Mouse (Mus musculus): ENCODE data around the gene Fabp2. TPM values are rescaled to one million over a fixed set of nuclear protein-coding genes. Genes with fewer than 3 reads are reported as not detected.

The Fabp2 gene
- polyA plus RNA-seq (2014; fragmentation: Nextera tagmentation; extraction: Ambion mirVana) = not detected in 2 replicates

DNA sequence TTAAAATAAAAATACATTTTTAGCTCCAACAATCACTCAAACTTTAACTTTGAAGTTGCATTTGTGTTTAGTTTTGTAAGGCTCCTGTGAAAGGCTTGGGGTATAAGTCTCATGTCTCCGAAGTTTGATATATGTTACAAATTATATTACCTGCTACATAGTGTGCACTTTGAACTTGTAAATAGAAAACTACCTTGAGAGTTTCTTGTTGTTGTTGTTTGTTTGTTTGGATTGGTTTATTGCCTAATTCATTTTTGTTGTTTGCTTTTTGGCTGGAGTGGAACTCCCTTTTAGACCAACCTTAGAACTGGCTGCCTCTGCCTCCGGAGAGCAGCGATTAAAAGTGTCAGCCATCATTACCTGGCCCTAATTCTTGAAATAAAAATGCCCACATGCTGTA lies at the start of gene Fabp2:
Fabp2 (plus strand) TSS at position 301 of the 400 bp plus-strand sequence.
- Histone ChIP-seq H3K9me3 (ENCODE audit: control insufficient read depth, low read length) (no peaks in the 10 kb centered on the region), H3K27ac (replicated peaks; ENCODE audit: low read depth, low read length) (no peak within 1 kb of the TSS), H3K36me3 (ENCODE audit: control insufficient read depth, insufficient read depth, low read length) (no peaks in the 10 kb centered on the region), H3K27me3 (ENCODE audit: control insufficient read depth, insufficient read depth, low read length) (no peaks in the 10 kb centered on the region), H3K4me3 (replicated peaks; ENCODE audit: low read depth, low read length) (no peak within 1 kb of the TSS), H3K9ac (replicated peaks; ENCODE audit: low read length) (no peak within 1 kb of the TSS), H3K4me1 (ENCODE audit: control insufficient read depth, insufficient read depth, low read length) (no peaks in the 10 kb centered on the region), H3K4me2 (ENCODE audit: low read length) (no peak within 1 kb of the TSS)
- DNase-seq = no peak
- 97% methylated on average over 3 of the region's 3 CpGs for WGBS
- no peak for ATAC-seq (ENCODE audit: low FRiP score, low TSS enrichment)

GRCm38 (mm10) chr3:122848410-122849034 lies 46.4 kb upstream of the Fabp2 start:
- no peak overlapping the region for H3K27ac ChIP-seq (replicated peaks; ENCODE audit: low read depth, low read length)
- 92% methylated on average over 5 of the region's 5 CpGs for WGBS
- H3K4me1 ChIP-seq (ENCODE audit: control insufficient read depth, insufficient read depth, low read length) = no peaks in the 10 kb centered on the region
- 0 out of 2 replicates have a peak, but pooled peaks cover 2% of the 10 kb centered on the region for H3K36me3 ChIP-seq (ENCODE audit: control insufficient read depth, insufficient read depth, low read length)
- H3K9ac ChIP-seq (replicated peaks; ENCODE audit: low read length) = no peak overlapping the region
- H3K4me2 ChIP-seq (ENCODE audit: low read length) = no peak overlapping the region
- no peak for ATAC-seq (ENCODE audit: low FRiP score, low TSS enrichment)
- H3K4me3 ChIP-seq (replicated peaks; ENCODE audit: low read depth, low read length) = no peak overlapping the region
- H3K9me3 ChIP-seq (ENCODE audit: control insufficient read depth, low read length) = no peaks in the 10 kb centered on the region
- DNase-seq = no peak
- H3K27me3 ChIP-seq (ENCODE audit: control insufficient read depth, insufficient read depth, low read length) = no peaks in the 10 kb centered on the region

DNA sequence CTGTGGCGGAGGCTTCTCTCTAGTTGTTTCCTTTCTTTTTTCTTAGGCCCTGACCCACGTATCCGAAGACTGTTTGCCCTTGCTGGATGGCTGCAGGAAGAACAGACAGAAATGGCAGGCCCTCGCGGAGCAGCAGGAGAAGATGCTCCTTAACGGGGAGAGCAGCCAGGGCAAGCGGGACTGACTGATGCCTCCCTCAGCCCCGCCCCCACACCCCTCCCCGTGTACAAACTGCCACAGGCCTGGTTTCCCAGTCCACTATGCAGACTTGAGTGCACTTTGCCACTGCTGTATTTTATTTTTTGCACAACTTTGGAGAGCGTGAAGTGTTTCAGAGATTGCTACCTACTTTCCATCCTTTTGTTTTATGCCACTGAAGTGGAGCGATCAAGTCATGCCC lies 39.7 kb upstream of the Fabp2 start:
- WGBS = 46% methylated on average over 11 of the region's 11 CpGs
- ATAC-seq (ENCODE audit: low FRiP score, low TSS enrichment) (no peak), DNase-seq (peak; percentile 5)
- Histone ChIP-seq H3K4me2 (ENCODE audit: low read length) (no peak overlapping the region), H3K36me3 (ENCODE audit: control insufficient read depth, insufficient read depth, low read length) (no peaks in the 10 kb centered on the region), H3K4me1 (ENCODE audit: control insufficient read depth, insufficient read depth, low read length) (no peaks in the 10 kb centered on the region), H3K27ac (replicated peaks; ENCODE audit: low read depth, low read length) (no peak overlapping the region), H3K4me3 (replicated peaks; ENCODE audit: low read depth, low read length) (no peak overlapping the region), H3K9me3 (ENCODE audit: control insufficient read depth, low read length) (no peaks in the 10 kb centered on the region), H3K9ac (replicated peaks; ENCODE audit: low read length) (no peak overlapping the region), H3K27me3 (ENCODE audit: control insufficient read depth, insufficient read depth, low read length) (no peaks in the 10 kb centered on the region)

GRCm38 (mm10) chr3:122859829-122860228 lies 35.0 kb upstream of the Fabp2 start:
- Histone ChIP-seq H3K27ac (replicated peaks; ENCODE audit: low read depth, low read length) (no peak overlapping the region), H3K27me3 (ENCODE audit: control insufficient read depth, insufficient read depth, low read length) (no peaks in the 10 kb centered on the region), H3K4me2 (ENCODE audit: low read length) (no peak overlapping the region), H3K9me3 (ENCODE audit: control insufficient read depth, low read length) (no peaks in the 10 kb centered on the region), H3K9ac (replicated peaks; ENCODE audit: low read length) (no peak overlapping the region), H3K4me1 (ENCODE audit: control insufficient read depth, insufficient read depth, low read length) (no peaks in the 10 kb centered on the region), H3K4me3 (replicated peaks; ENCODE audit: low read depth, low read length) (no peak overlapping the region), H3K36me3 (ENCODE audit: control insufficient read depth, insufficient read depth, low read length) (no peaks in the 10 kb centered on the region)
- ATAC-seq (ENCODE audit: low FRiP score, low TSS enrichment) (no peak), DNase-seq (peak; percentile 36)
- 88% methylated on average over 2 of the region's 2 CpGs for WGBS

- 87% methylated on average over 12 of the region's 12 CpGs for WGBS
- no peak for ATAC-seq (ENCODE audit: low FRiP score, low TSS enrichment)
- Histone ChIP-seq H3K9ac (replicated peaks; ENCODE audit: low read length) (no peak overlapping the region), H3K4me2 (ENCODE audit: low read length) (no peak overlapping the region), H3K4me1 (ENCODE audit: control insufficient read depth, insufficient read depth, low read length) (no peaks in the 10 kb centered on the region), H3K36me3 (ENCODE audit: control insufficient read depth, insufficient read depth, low read length) (no peaks in the 10 kb centered on the region), H3K27me3 (ENCODE audit: control insufficient read depth, insufficient read depth, low read length) (no peaks in the 10 kb centered on the region), H3K4me3 (replicated peaks; ENCODE audit: low read depth, low read length) (no peak overlapping the region), H3K27ac (replicated peaks; ENCODE audit: low read depth, low read length) (no peak overlapping the region), H3K9me3 (ENCODE audit: control insufficient read depth, low read length) (no peaks in the 10 kb centered on the region)
- no peak for DNase-seq
Measured at GRCm38 (mm10) chr3:122860573-122861498, 34.0 kb upstream of the Fabp2 start.

DNA sequence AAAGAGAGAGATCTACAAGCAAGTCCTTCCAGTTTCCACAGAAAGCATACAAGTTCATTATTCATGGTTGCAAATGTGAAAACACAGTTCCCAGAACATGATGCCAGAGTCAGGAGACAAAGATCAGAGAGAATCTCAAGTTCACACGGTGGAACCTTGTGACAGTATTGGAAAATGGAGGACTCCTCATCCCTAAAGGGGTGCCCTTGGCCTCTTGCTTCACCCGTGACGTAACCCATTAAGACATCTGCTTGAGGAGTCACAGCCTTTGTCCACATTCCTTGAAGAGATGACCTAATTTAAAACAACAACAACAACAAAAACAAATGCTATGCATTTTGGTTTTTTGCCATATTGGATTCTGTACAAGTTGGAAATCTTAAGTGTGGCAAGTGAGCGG lies 29.8 kb upstream of the Fabp2 start:
- DNase-seq (no peak), ATAC-seq (ENCODE audit: low FRiP score, low TSS enrichment) (no peak)
- Histone ChIP-seq H3K36me3 (ENCODE audit: control insufficient read depth, insufficient read depth, low read length) (no peaks in the 10 kb centered on the region), H3K27ac (replicated peaks; ENCODE audit: low read depth, low read length) (no peak overlapping the region), H3K4me2 (ENCODE audit: low read length) (no peak overlapping the region), H3K4me1 (ENCODE audit: control insufficient read depth, insufficient read depth, low read length) (no peaks in the 10 kb centered on the region), H3K4me3 (replicated peaks; ENCODE audit: low read depth, low read length) (no peak overlapping the region), H3K9ac (replicated peaks; ENCODE audit: low read length) (no peak overlapping the region), H3K9me3 (ENCODE audit: control insufficient read depth, low read length) (no peaks in the 10 kb centered on the region), H3K27me3 (ENCODE audit: control insufficient read depth, insufficient read depth, low read length) (no peaks in the 10 kb centered on the region)
- WGBS = 84% methylated on average over 4 of the region's 4 CpGs

GRCm38 (mm10) chr3:122868270-122868669 lies 26.6 kb upstream of the Fabp2 start:
- H3K4me2 ChIP-seq (ENCODE audit: low read length) = no peak overlapping the region
- H3K9me3 ChIP-seq (ENCODE audit: control insufficient read depth, low read length) = no peaks in the 10 kb centered on the region
- 100% methylated on average over 1 of the region's 1 CpGs for WGBS
- H3K27me3 ChIP-seq (ENCODE audit: control insufficient read depth, insufficient read depth, low read length) = no peaks in the 10 kb centered on the region
- no peak for DNase-seq
- H3K4me1 ChIP-seq (ENCODE audit: control insufficient read depth, insufficient read depth, low read length) = no peaks in the 10 kb centered on the region
- H3K9ac ChIP-seq (replicated peaks; ENCODE audit: low read length) = no peak overlapping the region
- no peak overlapping the region for H3K27ac ChIP-seq (replicated peaks; ENCODE audit: low read depth, low read length)
- no peak for ATAC-seq (ENCODE audit: low FRiP score, low TSS enrichment)
- no peak overlapping the region for H3K4me3 ChIP-seq (replicated peaks; ENCODE audit: low read depth, low read length)
- no peaks in the 10 kb centered on the region for H3K36me3 ChIP-seq (ENCODE audit: control insufficient read depth, insufficient read depth, low read length)

- 89% methylated on average over 1 of the region's 1 CpGs for WGBS
- H3K4me3 ChIP-seq (replicated peaks; ENCODE audit: low read depth, low read length) = no peak overlapping the region
- H3K27me3 ChIP-seq (ENCODE audit: control insufficient read depth, insufficient read depth, low read length) = no peaks in the 10 kb centered on the region
- H3K9ac ChIP-seq (replicated peaks; ENCODE audit: low read length) = no peak overlapping the region
- no peaks in the 10 kb centered on the region for H3K36me3 ChIP-seq (ENCODE audit: control insufficient read depth, insufficient read depth, low read length)
- no peak for ATAC-seq (ENCODE audit: low FRiP score, low TSS enrichment)
- H3K4me1 ChIP-seq (ENCODE audit: control insufficient read depth, insufficient read depth, low read length) = no peaks in the 10 kb centered on the region
- DNase-seq = no peak
- H3K27ac ChIP-seq (replicated peaks; ENCODE audit: low read depth, low read length) = no peak overlapping the region
- no peaks in the 10 kb centered on the region for H3K9me3 ChIP-seq (ENCODE audit: control insufficient read depth, low read length)
- no peak overlapping the region for H3K4me2 ChIP-seq (ENCODE audit: low read length)
Measured at GRCm38 (mm10) chr3:122871596-122871995, 23.3 kb upstream of the Fabp2 start.

Measured in midbrain, embryonic 14.5 days (tissue).